Mouse (Mus musculus) neural tube, embryonic 12.5 days (tissue): Measurements from ENCODE around the gene Nkx2-5. TPM values are rescaled to one million over a fixed set of nuclear protein-coding genes. Genes with fewer than 3 reads are reported as not detected.

Experiments used
- ATAC-seq: fragments of 200-750 bp; cut with Nextera tagmentation; 2 replicates; pipeline ENCODE4 v1.8.0; 2017; ENCODE audit warnings: low read depth, mild to moderate bottlenecking, moderate TSS enrichment, moderate library complexity; ENCODE audit not compliant: low FRiP score
- H3K27ac ChIP-seq: fragments of 300-500 bp; sonication (generic); 2 replicates; pipeline ENCODE4 v1.5.1; 2016
- H3K27me3 ChIP-seq: fragments of 300-500 bp; sonication (generic); replicated peaks from 2 replicates; pipeline ENCODE4 v1.6.1; 2016; ENCODE audit warnings: mild to moderate bottlenecking
- H3K36me3 ChIP-seq: fragments of 300-500 bp; sonication (generic); 2 replicates; pipeline ENCODE4 v1.6.1; 2016; ENCODE audit warnings: mild to moderate bottlenecking
- H3K4me1 ChIP-seq: fragments of 300-500 bp; sonication (generic); 2 replicates; pipeline ENCODE4 v1.6.1; 2016
- H3K4me2 ChIP-seq: fragments of 300-500 bp; sonication (generic); replicated peaks from 2 replicates; pipeline ENCODE4 v1.6.1; 2016; ENCODE audit warnings: mild to moderate bottlenecking
- H3K4me3 ChIP-seq: fragments of 300-500 bp; sonication (generic); 2 replicates; pipeline ENCODE4 v1.5.1; 2016
- H3K9ac ChIP-seq: fragments of 300-500 bp; sonication (generic); 2 replicates; pipeline ENCODE4 v1.6.1; 2016; ENCODE audit warnings: mild to moderate bottlenecking
- H3K9me3 ChIP-seq: fragments of 300-500 bp; sonication (generic); 2 replicates; pipeline ENCODE4 v1.6.1; 2016; ENCODE audit warnings: mild to moderate bottlenecking
- WGBS: fragments of 180-500 bp; shearing (Covaris S2); methylation state at CpG from one replicate; pipeline ENCODE4 v1.1.7; 2016; 5-methylcytosine and 5-hydroxymethylcytosine counted together
- polyA plus RNA-seq: library from polyadenylated mRNA; unstranded; fragments of >200 nt; fragmentation: Nextera tagmentation; extraction: Ambion mirVana; gene quantifications from 2 replicates; pipeline ENCODE4 v1.2.1, GENCODE M21; 2016

Nkx2-5 gene
- polyA plus RNA-seq, 1 experiment from 2014 or later = not detected

GRCm38 (mm10) chr17:26849746-26850357 is 5.0 kb upstream of the Nkx2-5 start:
- H3K9me3 ChIP-seq = no peaks in the 10 kb centered on the region
- peaks cover 86% of the 10 kb centered on the region for H3K27me3 ChIP-seq
- H3K4me2 ChIP-seq = peak overlapping the region; percentile 43
- H3K4me1 ChIP-seq = peaks cover 14% of the 10 kb centered on the region
- no peak for ATAC-seq
- no peak overlapping the region for H3K27ac ChIP-seq
- WGBS = under 1% methylated on average over 44 of the region's 44 CpGs
- no peak overlapping the region for H3K9ac ChIP-seq
- H3K4me3 ChIP-seq = 0 out of 2 replicates have a peak overlapping the region, but pooled peaks have one; percentile 7
- no peaks in the 10 kb centered on the region for H3K36me3 ChIP-seq

- Histone ChIP-seq H3K27ac (no peak overlapping the region), H3K9me3 (no peaks in the 10 kb centered on the region), H3K4me3 (no peak overlapping the region), H3K27me3 (peaks cover 86% of the 10 kb centered on the region), H3K4me2 (peak overlapping the region; percentile 43; the same call in 1 of the 2 replicates), H3K9ac (no peak overlapping the region), H3K4me1 (peaks cover 19% of the 10 kb centered on the region), H3K36me3 (no peaks in the 10 kb centered on the region)
- WGBS = 2% methylated on average over 19 of the region's 19 CpGs
- no peak for ATAC-seq
Observed at GRCm38 (mm10) chr17:26849106-26849745, 4.4 kb upstream of the Nkx2-5 start.

GRCm38 (mm10) chr17:26848236-26848635 is 3.4 kb upstream of the Nkx2-5 start:
- Histone ChIP-seq H3K36me3 (no peaks in the 10 kb centered on the region), H3K4me1 (peaks cover 19% of the 10 kb centered on the region), H3K27ac (no peak overlapping the region), H3K27me3 (peaks cover 87% of the 10 kb centered on the region), H3K9me3 (no peaks in the 10 kb centered on the region), H3K4me2 (no peak overlapping the region), H3K4me3 (no peak overlapping the region), H3K9ac (no peak overlapping the region)
- 1% methylated on average over 6 of the region's 6 CpGs for WGBS
- no peak for ATAC-seq

GRCm38 (mm10) chr17:26847801-26848200 is 3.0 kb upstream of the Nkx2-5 start:
- H3K9ac ChIP-seq = no peak overlapping the region
- H3K27me3 ChIP-seq = peaks cover 87% of the 10 kb centered on the region
- no peak overlapping the region for H3K4me2 ChIP-seq
- no peaks in the 10 kb centered on the region for H3K36me3 ChIP-seq
- no peak overlapping the region for H3K4me3 ChIP-seq
- ATAC-seq = no peak
- peaks cover 19% of the 10 kb centered on the region for H3K4me1 ChIP-seq
- H3K9me3 ChIP-seq = no peaks in the 10 kb centered on the region
- no peak overlapping the region for H3K27ac ChIP-seq
- 1% methylated on average over 5 of the region's 5 CpGs for WGBS

- H3K4me2 ChIP-seq = no peak overlapping the region
- H3K27ac ChIP-seq = no peak overlapping the region
- WGBS = 4% methylated on average over 8 of the region's 8 CpGs
- H3K9me3 ChIP-seq = no peaks in the 10 kb centered on the region
- peaks cover 87% of the 10 kb centered on the region for H3K27me3 ChIP-seq
- no peak overlapping the region for H3K9ac ChIP-seq
- no peak for ATAC-seq
- peaks cover 19% of the 10 kb centered on the region for H3K4me1 ChIP-seq
- H3K4me3 ChIP-seq = no peak overlapping the region
- no peaks in the 10 kb centered on the region for H3K36me3 ChIP-seq
Observed at GRCm38 (mm10) chr17:26846411-26846810, 1.6 kb upstream of the Nkx2-5 start.

GRCm38 (mm10) chr17:26845149-26846050 is 591 bp upstream of the Nkx2-5 start:
- no peak for ATAC-seq
- peaks cover 87% of the 10 kb centered on the region for H3K27me3 ChIP-seq
- H3K4me3 ChIP-seq = no peak overlapping the region
- no peaks in the 10 kb centered on the region for H3K36me3 ChIP-seq
- H3K9me3 ChIP-seq = no peaks in the 10 kb centered on the region
- H3K27ac ChIP-seq = no peak overlapping the region
- H3K4me2 ChIP-seq = no peak overlapping the region
- H3K4me1 ChIP-seq = peaks cover 15% of the 10 kb centered on the region
- no peak overlapping the region for H3K9ac ChIP-seq
- 3% methylated on average over 14 of the region's 14 CpGs for WGBS

GRCm38 (mm10) chr17:26844371-26844851 is 398 bp downstream of the Nkx2-5 start:
- peaks cover 7% of the 10 kb centered on the region for H3K4me1 ChIP-seq
- H3K27me3 ChIP-seq = peaks cover 87% of the 10 kb centered on the region
- ATAC-seq = no peak
- H3K27ac ChIP-seq = no peak overlapping the region
- H3K36me3 ChIP-seq = no peaks in the 10 kb centered on the region
- WGBS = under 1% methylated on average over 36 of the region's 36 CpGs
- 0 out of 2 replicates have a peak overlapping the region, but pooled peaks have one; percentile 1 for H3K4me3 ChIP-seq
- no peaks in the 10 kb centered on the region for H3K9me3 ChIP-seq
- peak overlapping the region; percentile 36; the same call in 1 of the 2 replicates for H3K4me2 ChIP-seq
- no peak overlapping the region for H3K9ac ChIP-seq

- Histone ChIP-seq H3K27ac (no peak overlapping the region), H3K9me3 (no peaks in the 10 kb centered on the region), H3K4me2 (no peak overlapping the region), H3K9ac (no peak overlapping the region), H3K4me3 (no peak overlapping the region), H3K4me1 (peaks cover 13% of the 10 kb centered on the region), H3K36me3 (no peaks in the 10 kb centered on the region), H3K27me3 (peaks cover 93% of the 10 kb centered on the region)
- WGBS = under 1% methylated on average over 7 of the region's 7 CpGs
- no peak for ATAC-seq
Observed at GRCm38 (mm10) chr17:26843696-26844236, 1.0 kb downstream of the Nkx2-5 start.

GRCm38 (mm10) chr17:26843229-26843567 is 1.6 kb downstream of the Nkx2-5 start:
- 1% methylated on average over 14 of the region's 14 CpGs for WGBS
- Histone ChIP-seq H3K27ac (no peak overlapping the region), H3K9ac (no peak overlapping the region), H3K36me3 (no peaks in the 10 kb centered on the region), H3K4me3 (no peak overlapping the region), H3K9me3 (no peaks in the 10 kb centered on the region), H3K4me2 (no peak overlapping the region), H3K27me3 (peaks cover 94% of the 10 kb centered on the region), H3K4me1 (peaks cover 15% of the 10 kb centered on the region)
- ATAC-seq = no peak

- Histone ChIP-seq H3K36me3 (no peaks in the 10 kb centered on the region), H3K9me3 (no peaks in the 10 kb centered on the region), H3K4me1 (peaks cover 15% of the 10 kb centered on the region), H3K27ac (no peak overlapping the region), H3K27me3 (peaks cover 94% of the 10 kb centered on the region), H3K4me2 (no peak overlapping the region), H3K4me3 (no peak overlapping the region), H3K9ac (no peak overlapping the region)
- ATAC-seq = no peak
- 2% methylated on average over 9 of the region's 9 CpGs for WGBS
Observed at GRCm38 (mm10) chr17:26842431-26843228, 2.2 kb downstream of the Nkx2-5 start.

GRCm38 (mm10) chr17:26841981-26842380 is 2.8 kb downstream of the Nkx2-5 start:
- WGBS = under 1% methylated on average over 5 of the region's 5 CpGs
- no peak overlapping the region for H3K4me3 ChIP-seq
- H3K9me3 ChIP-seq = no peaks in the 10 kb centered on the region
- H3K4me1 ChIP-seq = peaks cover 15% of the 10 kb centered on the region
- no peak overlapping the region for H3K27ac ChIP-seq
- H3K36me3 ChIP-seq = no peaks in the 10 kb centered on the region
- ATAC-seq = no peak
- peaks cover 95% of the 10 kb centered on the region for H3K27me3 ChIP-seq
- no peak overlapping the region for H3K9ac ChIP-seq
- no peak overlapping the region for H3K4me2 ChIP-seq
